8 mouse cellular contexts compared by ENCODE assay signal in genomic region chr2:71874422-71874821, GRCm38 (mm10). TPM values are rescaled to one million over a fixed set of nuclear protein-coding genes. Genes with fewer than 3 reads are reported as not detected.
DNase-seq lines count a peak whose midpoint lies in the region; ATAC-seq and TF ChIP-seq lines count a peak whose summit lies in the region.

No protein-coding gene starts in this region.

- peak; percentile 15 for DNase-seq in embryo, embryonic 10 days (ENCODE audit: low spot score)
- DNase-seq in embryo, embryonic 9.5 days (ENCODE audit: extremely low spot score): no peak
- DNase-seq in lung, postnatal 0 days (ENCODE audit: low spot score): no peak
- DNase-seq in lung, adult 18-20 months: no peak
- no peak for DNase-seq in limb, embryonic 10.5 days (ENCODE audit: low spot score)
- no peak for DNase-seq in frontal cortex, adult 2 months (ENCODE audit: extremely low spot score in 1 of 2, low spot score in 1 of 2)
- DNase-seq in cerebellum, adult 2 months: no peak

- ATAC-seq in lung, postnatal 0 days: no peak
- ATAC-seq in neural tube, embryonic 15.5 days (ENCODE audit: low FRiP score): no peak

- no peak overlapping the region for H3K4me3 ChIP-seq in lung, postnatal 0 days (ENCODE audit: low read depth, low read length)
- peak overlapping the region; percentile 91 for H3K4me3 ChIP-seq in limb, embryonic 10.5 days
- H3K4me3 ChIP-seq in neural tube, embryonic 15.5 days (replicated peaks): 0 out of 2 replicates have a peak overlapping the region, but pooled peaks have one; percentile 81
- H3K4me3 ChIP-seq in cerebellum, adult 2 months (replicated peaks; ENCODE audit: insufficient read depth, low read depth, low read length): no peak overlapping the region

- peak overlapping the region; percentile 90; the same call in 1 of the 2 replicates for H3K4me2 ChIP-seq in lung, postnatal 0 days (replicated peaks; ENCODE audit: low read depth, low read length)
- H3K4me2 ChIP-seq in neural tube, embryonic 15.5 days: peak overlapping the region; percentile 89; the same call in 1 of the 2 replicates

- no peak overlapping the region for H3K9ac ChIP-seq in lung, postnatal 0 days (replicated peaks; ENCODE audit: low read depth)
- H3K9ac ChIP-seq in neural tube, embryonic 15.5 days (replicated peaks): 0 out of 2 replicates have a peak overlapping the region, but pooled peaks have one; percentile 88

- peaks cover 8% of the 10 kb centered on the region; the same call in 1 of the 2 replicates for H3K4me1 ChIP-seq in lung, postnatal 0 days (ENCODE audit: insufficient read depth, low read depth, low read length)
- H3K4me1 ChIP-seq in limb, embryonic 10.5 days: peaks cover 26% of the 10 kb centered on the region
- H3K4me1 ChIP-seq in neural tube, embryonic 15.5 days: peaks cover 16% of the 10 kb centered on the region
- H3K4me1 ChIP-seq in cerebellum, adult 2 months (ENCODE audit: control insufficient read depth, insufficient read depth, low read length): no peaks in the 10 kb centered on the region

- H3K27me3 ChIP-seq in lung, postnatal 0 days (replicated peaks; ENCODE audit: insufficient read depth, low read length): no peaks in the 10 kb centered on the region
- H3K27me3 ChIP-seq in limb, embryonic 10.5 days (ENCODE audit: low read depth, poor library complexity, severe bottlenecking): no peaks in the 10 kb centered on the region
- H3K27me3 ChIP-seq in neural tube, embryonic 15.5 days (replicated peaks): peaks cover 4% of the 10 kb centered on the region; the same call in 1 of the 2 replicates
- H3K27me3 ChIP-seq in cerebellum, adult 2 months (ENCODE audit: control insufficient read depth, insufficient read depth, low read length): no peaks in the 10 kb centered on the region

- no peak for TF ChIP-seq EP300 in lung, postnatal 0 days (IDR thresholded peaks at IDR 0.05)

- 61% methylated on average over 2 of the region's 2 CpGs for WGBS in lung, postnatal 0 days
- WGBS in limb, embryonic 10.5 days: 88% methylated on average over 2 of the region's 2 CpGs
- 77% methylated on average over 2 of the region's 2 CpGs for WGBS in neural tube, embryonic 15.5 days
- 96% methylated on average over 2 of the region's 2 CpGs for WGBS in cerebellum, adult 2 months

- H3K9me3 ChIP-seq in lung, postnatal 0 days (ENCODE audit: low read length): no peaks in the 10 kb centered on the region
- no peaks in the 10 kb centered on the region for H3K9me3 ChIP-seq in limb, embryonic 10.5 days (replicated peaks)
- H3K9me3 ChIP-seq in neural tube, embryonic 15.5 days (replicated peaks): no peaks in the 10 kb centered on the region

- TF ChIP-seq CTCF in lung, postnatal 0 days (IDR thresholded peaks at IDR 0.05): no peak
- TF ChIP-seq CTCF in cerebellum, adult 2 months (IDR thresholded peaks at IDR 0.05; ENCODE audit: borderline replicate concordance, insufficient read depth, low read depth, low read length): no peak

- no peaks in the 10 kb centered on the region for H3K36me3 ChIP-seq in lung, postnatal 0 days (ENCODE audit: insufficient read depth, low read length)
- H3K36me3 ChIP-seq in limb, embryonic 10.5 days: peaks cover 3% of the 10 kb centered on the region; the same call in 1 of the 2 replicates
- no peaks in the 10 kb centered on the region for H3K36me3 ChIP-seq in neural tube, embryonic 15.5 days

- no peak for TF ChIP-seq POLR2A in cerebellum, adult 2 months (IDR thresholded peaks at IDR 0.05; ENCODE audit: borderline replicate concordance, insufficient read depth, low read length)

- H3K27ac ChIP-seq in lung, postnatal 0 days (ENCODE audit: low read length): no peak overlapping the region
- no peak overlapping the region for H3K27ac ChIP-seq in limb, embryonic 10.5 days
- no peak overlapping the region for H3K27ac ChIP-seq in neural tube, embryonic 15.5 days (replicated peaks)
- H3K27ac ChIP-seq in cerebellum, adult 2 months (ENCODE audit: insufficient read depth, low read length): no peak overlapping the region

RNA-seq across cellular contexts. Expression of gene Pdk1, which starts 1.4 kb away (rescaled TPM):
- polyA plus RNA-seq in lung, postnatal 0 days (2015; fragmentation: Nextera tagmentation; extraction: Ambion mirVana): 21.1 and 21.8 TPM in 2 replicates
- polyA plus RNA-seq in limb, embryonic 10.5 days (2016; fragmentation: Nextera tagmentation; extraction: Ambion mirVana): 45.4 and 46.8 TPM in 2 replicates
- polyA plus RNA-seq in neural tube, embryonic 15.5 days (2015; fragmentation: Nextera tagmentation; extraction: Ambion mirVana): 18.4 and 26.4 TPM in 2 replicates
- polyA plus RNA-seq in frontal cortex, adult 2 months (2012; rRNA removed): 26.7 and 28.5 TPM in 2 replicates
- polyA plus RNA-seq in cerebellum, adult 2 months (2012; rRNA removed): 11.8 and 12.7 TPM in 2 replicates

Comparison
In these comparisons a context has a peak if more than half of its experiments do, and no peak if none do; other contexts are left out.
1. H3K4me3 ChIP-seq: peak in limb, embryonic 10.5 days (single experiment) and neural tube, embryonic 15.5 days (single experiment); none in lung, postnatal 0 days (single experiment) and cerebellum, adult 2 months (single experiment).